Mouse (Mus musculus) neural tube, embryonic 14.5 days (tissue): ENCODE measurements at regions not wholly inside any gene's neighbourhood (a gene's known extent, or its start where the extent isn't known, plus 50 kb on each side); places are given as distances from the start of the nearest gene placed in this dataset.

Experiments used
- ATAC-seq: fragments of 200-750 bp; cut with Nextera tagmentation; 2 replicates; pipeline ENCODE4 v1.8.0; 2017; ENCODE audit warnings: low read depth, mild to moderate bottlenecking, moderate TSS enrichment, moderate library complexity
- H3K27ac ChIP-seq: fragments of 300-500 bp; sonication (generic); 2 replicates; pipeline ENCODE4 v1.5.1; 2014; ENCODE audit warnings: low read depth, mild to moderate bottlenecking, control low read depth, low read length, moderate library complexity, mixed read lengths
- H3K27me3 ChIP-seq: fragments of 300-500 bp; sonication (generic); 2 replicates; pipeline ENCODE4 v1.6.1; 2014; ENCODE audit warnings: low read length; ENCODE audit not compliant: control insufficient read depth, insufficient read depth
- H3K36me3 ChIP-seq: fragments of 300-500 bp; sonication (generic); 2 replicates; pipeline ENCODE4 v1.6.1; 2014; ENCODE audit warnings: low read length, mixed read lengths; ENCODE audit not compliant: control insufficient read depth, insufficient read depth
- H3K4me1 ChIP-seq: fragments of 300-500 bp; sonication (generic); 2 replicates; pipeline ENCODE4 v1.6.1; 2014; ENCODE audit warnings: low read length; ENCODE audit not compliant: control insufficient read depth, insufficient read depth
- H3K4me2 ChIP-seq: fragments of 300-500 bp; sonication (generic); 2 replicates; pipeline ENCODE4 v1.6.1; 2014; ENCODE audit warnings: mild to moderate bottlenecking, low read depth, low read length, control low read depth
- H3K4me3 ChIP-seq: fragments of 300-500 bp; sonication (generic); 2 replicates; pipeline ENCODE4 v1.5.1; 2014; ENCODE audit warnings: low read depth, low read length, control low read depth, mixed read lengths
- H3K9ac ChIP-seq: fragments of 300-500 bp; sonication (generic); replicated peaks from 2 replicates; pipeline ENCODE4 v1.6.1; 2014; ENCODE audit warnings: low read depth, mild to moderate bottlenecking, control low read depth, low read length, mixed read lengths
- H3K9me3 ChIP-seq: fragments of 300-500 bp; sonication (generic); 2 replicates; pipeline ENCODE4 v1.6.1; 2016; ENCODE audit warnings: low read length; ENCODE audit not compliant: control insufficient read depth
- WGBS: fragments of 180-500 bp; shearing (Covaris S2); extraction: QIAGEN DNeasy Blood & Tissue Kit; methylation state at CpG from one replicate; pipeline ENCODE4 v1.1.7; 2014; 5-methylcytosine and 5-hydroxymethylcytosine counted together

- H3K4me1 ChIP-seq = no peaks in the 10 kb centered on the region
- H3K9me3 ChIP-seq = no peaks in the 10 kb centered on the region
- H3K36me3 ChIP-seq = no peaks in the 10 kb centered on the region
- no peak overlapping the region for H3K27ac ChIP-seq
- 87% methylated on average over 13 of the region's 13 CpGs for WGBS
- H3K9ac ChIP-seq = no peak overlapping the region
- no peak overlapping the region for H3K4me3 ChIP-seq
- no peak for ATAC-seq
- no peaks in the 10 kb centered on the region for H3K27me3 ChIP-seq
- no peak overlapping the region for H3K4me2 ChIP-seq
Measured at GRCm38 (mm10) chr1:184630695-184631475, 101.5 kb downstream of the Hlx start.

- Histone ChIP-seq H3K27ac (no peak overlapping the region), H3K27me3 (no peaks in the 10 kb centered on the region), H3K4me1 (no peaks in the 10 kb centered on the region), H3K9ac (no peak overlapping the region), H3K9me3 (no peaks in the 10 kb centered on the region), H3K4me2 (no peak overlapping the region), H3K36me3 (no peaks in the 10 kb centered on the region), H3K4me3 (no peak overlapping the region)
- WGBS = 95% methylated on average over 9 of the region's 9 CpGs
- ATAC-seq = no peak
Measured at GRCm38 (mm10) chr1:184629194-184629593, 103.2 kb downstream of the Hlx start.

DNA sequence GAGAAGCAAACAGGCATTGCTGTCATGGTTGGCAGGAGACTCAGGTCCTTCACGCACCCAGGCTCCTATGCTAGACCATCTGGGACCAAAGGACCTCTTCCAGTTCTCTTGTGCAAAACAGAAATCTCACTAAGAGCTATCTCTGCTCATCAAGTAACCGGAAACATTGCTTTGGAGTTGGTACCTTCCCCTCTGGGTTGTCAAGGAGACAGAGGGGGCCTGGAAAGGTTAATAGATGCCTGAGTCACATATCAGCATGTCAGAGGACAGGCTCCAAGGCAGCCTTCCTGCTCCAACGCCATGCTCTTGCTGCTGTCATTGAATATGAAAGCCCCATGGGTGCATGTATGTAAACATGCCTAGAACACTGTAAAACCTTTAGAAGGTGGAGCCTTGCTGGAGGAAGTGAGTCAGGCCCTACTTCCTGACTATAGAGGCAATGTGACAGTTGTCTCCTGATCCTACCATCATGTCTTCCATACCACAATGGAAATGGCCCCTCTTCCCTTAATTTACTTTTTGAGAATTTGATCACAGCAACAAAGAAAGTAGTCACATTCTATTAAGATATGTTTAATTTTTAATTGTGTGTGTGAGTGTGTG is 103.8 kb downstream of the Hlx start:
- no peaks in the 10 kb centered on the region for H3K36me3 ChIP-seq
- H3K4me3 ChIP-seq = no peak overlapping the region
- 76% methylated on average over 3 of the region's 3 CpGs for WGBS
- H3K9me3 ChIP-seq = no peaks in the 10 kb centered on the region
- H3K27me3 ChIP-seq = no peaks in the 10 kb centered on the region
- H3K9ac ChIP-seq = no peak overlapping the region
- H3K4me2 ChIP-seq = no peak overlapping the region
- H3K4me1 ChIP-seq = no peaks in the 10 kb centered on the region
- no peak for ATAC-seq
- no peak overlapping the region for H3K27ac ChIP-seq

- Histone ChIP-seq H3K36me3 (no peaks in the 10 kb centered on the region), H3K9me3 (no peaks in the 10 kb centered on the region), H3K4me1 (no peaks in the 10 kb centered on the region), H3K9ac (no peak overlapping the region), H3K4me2 (no peak overlapping the region), H3K4me3 (no peak overlapping the region), H3K27ac (no peak overlapping the region), H3K27me3 (no peaks in the 10 kb centered on the region)
- ATAC-seq = no peak
- WGBS = 89% methylated on average over 3 of the region's 3 CpGs
Measured at GRCm38 (mm10) chr1:184622462-184622861, 110.0 kb downstream of the Hlx start.

- no peak for ATAC-seq
- Histone ChIP-seq H3K9ac (no peak overlapping the region), H3K4me3 (no peak overlapping the region), H3K27ac (no peak overlapping the region), H3K27me3 (no peaks in the 10 kb centered on the region), H3K9me3 (no peaks in the 10 kb centered on the region), H3K4me2 (no peak overlapping the region), H3K4me1 (no peaks in the 10 kb centered on the region), H3K36me3 (no peaks in the 10 kb centered on the region)
- 68% methylated on average over 15 of the region's 15 CpGs for WGBS
Measured at GRCm38 (mm10) chr1:184621950-184622349, 110.5 kb downstream of the Hlx start.

DNA sequence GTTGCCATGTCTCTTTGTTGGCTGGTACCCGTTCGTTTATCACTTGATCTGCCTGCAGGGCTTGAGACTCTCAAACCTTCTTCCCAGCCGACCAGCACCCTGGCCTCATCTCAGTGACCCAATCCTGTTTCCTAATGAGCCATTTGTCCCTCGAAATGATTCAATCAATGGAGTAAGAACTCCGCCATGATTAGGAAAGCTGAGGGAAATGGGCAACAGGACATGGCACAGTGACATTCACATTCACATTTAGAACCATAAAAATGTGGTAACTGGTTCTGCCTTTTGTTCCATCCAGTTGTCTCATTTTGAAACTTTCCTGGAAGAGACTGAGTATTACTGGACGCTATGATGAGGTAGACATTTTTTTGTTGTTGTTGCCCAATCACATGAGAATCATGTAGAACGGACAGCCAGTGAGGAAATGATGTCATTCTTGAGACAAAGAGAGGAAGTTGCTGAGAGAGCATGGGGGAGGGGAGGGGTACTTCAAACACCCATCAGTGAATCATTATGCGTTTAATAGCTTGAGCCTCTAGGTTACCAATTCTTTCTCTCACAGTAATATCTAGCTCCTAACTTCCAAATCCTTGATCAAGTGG is 114.5 kb downstream of the Hlx start:
- Histone ChIP-seq H3K9ac (no peak overlapping the region), H3K4me2 (no peak overlapping the region), H3K36me3 (no peaks in the 10 kb centered on the region), H3K27me3 (no peaks in the 10 kb centered on the region), H3K27ac (no peak overlapping the region), H3K9me3 (no peaks in the 10 kb centered on the region), H3K4me1 (no peaks in the 10 kb centered on the region), H3K4me3 (no peak overlapping the region)
- WGBS = 87% methylated on average over 8 of the region's 8 CpGs
- ATAC-seq = no peak

- no peak for ATAC-seq
- H3K9ac ChIP-seq = no peak overlapping the region
- H3K4me3 ChIP-seq = no peak overlapping the region
- H3K4me2 ChIP-seq = no peak overlapping the region
- no peaks in the 10 kb centered on the region for H3K27me3 ChIP-seq
- H3K27ac ChIP-seq = no peak overlapping the region
- no peaks in the 10 kb centered on the region for H3K9me3 ChIP-seq
- no peaks in the 10 kb centered on the region for H3K4me1 ChIP-seq
- no peaks in the 10 kb centered on the region for H3K36me3 ChIP-seq
- 87% methylated on average over 3 of the region's 3 CpGs for WGBS
Measured at GRCm38 (mm10) chr1:184615991-184616390, 116.4 kb downstream of the Hlx start.

- Histone ChIP-seq H3K27ac (no peak overlapping the region), H3K36me3 (no peaks in the 10 kb centered on the region), H3K4me1 (no peaks in the 10 kb centered on the region), H3K27me3 (no peaks in the 10 kb centered on the region), H3K9me3 (no peaks in the 10 kb centered on the region), H3K4me3 (no peak overlapping the region), H3K9ac (no peak overlapping the region), H3K4me2 (no peak overlapping the region)
- WGBS = 86% methylated on average over 21 of the region's 21 CpGs
- no peak for ATAC-seq
Measured at GRCm38 (mm10) chr1:184614699-184615415, 117.6 kb downstream of the Hlx start.

DNA sequence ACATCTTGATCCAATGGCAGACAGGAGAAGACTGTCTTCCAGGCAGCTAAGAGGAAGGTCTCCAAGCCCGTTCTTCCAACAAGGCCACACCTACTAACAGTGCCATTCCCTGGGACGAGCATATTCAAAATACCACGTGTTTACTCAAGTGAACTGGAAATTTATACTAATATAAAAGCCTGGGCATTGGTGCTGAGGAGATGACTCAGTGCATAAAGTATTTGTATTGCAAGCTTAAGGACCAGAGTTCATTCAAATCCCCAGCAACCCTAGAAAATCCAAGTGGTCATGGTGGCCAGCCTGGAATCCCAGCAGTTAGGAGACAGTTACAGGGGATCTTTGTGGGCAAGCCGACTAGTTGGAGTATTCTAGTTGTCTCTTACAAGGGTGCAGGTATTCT is 119.5 kb downstream of the Hlx start:
- no peaks in the 10 kb centered on the region for H3K4me1 ChIP-seq
- 85% methylated on average over 4 of the region's 4 CpGs for WGBS
- no peak overlapping the region for H3K4me3 ChIP-seq
- H3K36me3 ChIP-seq = no peaks in the 10 kb centered on the region
- H3K27ac ChIP-seq = no peak overlapping the region
- no peak for ATAC-seq
- H3K4me2 ChIP-seq = no peak overlapping the region
- no peaks in the 10 kb centered on the region for H3K9me3 ChIP-seq
- H3K27me3 ChIP-seq = no peaks in the 10 kb centered on the region
- H3K9ac ChIP-seq = no peak overlapping the region
